Mouse (Mus musculus): ENCODE data around the gene Gys1. TPM values are rescaled to one million over a fixed set of nuclear protein-coding genes. Genes with fewer than 3 reads are reported as not detected.
A peak's percentile ranks its signal among the peaks of the same experiment; 100 is the strongest.
"Not testable (repeated sequence)": the region's sequence is repeated elsewhere in the genome, so short reads cannot be mapped to it uniquely, and the experiment has no call there.

The Gys1 gene
- 136 and 141 TPM in 2 replicates for polyA plus RNA-seq (2015; fragmentation: Nextera tagmentation; extraction: Ambion mirVana)

DNA sequence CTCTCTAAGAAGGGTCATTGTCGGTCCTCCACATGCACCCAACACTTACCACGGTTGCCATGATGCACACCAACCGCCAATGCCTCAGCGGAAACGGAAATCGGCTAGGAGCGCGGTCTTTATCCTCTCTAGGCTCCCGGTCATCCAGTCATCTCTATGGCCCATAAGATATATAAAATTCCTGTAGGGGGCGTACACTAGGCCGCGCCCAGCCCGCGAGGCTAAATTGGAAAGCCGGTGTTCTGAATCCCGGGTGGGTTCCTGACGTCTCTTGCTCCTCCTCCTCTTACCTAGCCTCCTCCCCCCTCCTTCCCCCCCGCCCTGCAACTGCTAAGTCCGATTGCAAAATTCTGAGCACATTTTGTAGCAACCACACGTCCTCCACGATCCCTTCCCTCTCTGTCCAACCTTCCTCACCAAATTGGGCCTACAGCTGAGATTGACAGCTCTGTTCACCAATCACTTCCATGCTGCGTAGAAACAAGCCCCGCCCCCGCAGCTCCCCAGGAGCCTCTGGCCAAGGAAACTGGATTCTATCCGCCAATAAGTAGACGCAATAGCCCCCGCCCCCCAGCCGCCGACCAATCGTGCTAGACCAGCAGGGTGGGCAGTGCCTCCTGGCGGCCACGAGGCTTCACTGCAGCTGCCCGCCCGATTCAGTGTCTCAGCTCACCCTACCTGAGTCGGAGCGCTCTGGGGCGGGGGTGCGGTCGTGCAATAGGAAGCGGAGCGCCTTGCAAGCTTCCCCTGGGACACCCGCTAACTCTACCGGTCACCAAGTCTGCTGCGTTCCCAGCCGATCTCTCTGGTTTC is at the start of gene Gys1:
TSS of gene Gys1 (plus strand) at position 642 of the 813 bp plus-strand sequence.
- H3K9me3 ChIP-seq (replicated peaks; ENCODE audit: control insufficient read depth, low read length), result no peaks in the 10 kb centered on the region
- peak; percentile 95 for ATAC-seq (replicated peaks; ENCODE audit: extremely low read depth, insufficient read depth, low FRiP score)
- H3K27me3 ChIP-seq (ENCODE audit: control insufficient read depth, insufficient read depth, low read length), result no peaks in the 10 kb centered on the region
- H3K9ac ChIP-seq (ENCODE audit: low read length), result peak within 1 kb of the TSS; percentile 94
- H3K27ac ChIP-seq (ENCODE audit: low read length), result peak within 1 kb of the TSS; percentile 93
- peak within 1 kb of the TSS; percentile 90 for H3K4me3 ChIP-seq (ENCODE audit: low read length)
- peaks cover 35% of the 10 kb centered on the region for H3K4me1 ChIP-seq (ENCODE audit: control insufficient read depth, insufficient read depth, low read length)
- peaks cover 3% of the 10 kb centered on the region for H3K36me3 ChIP-seq (ENCODE audit: control insufficient read depth, insufficient read depth)
- H3K4me2 ChIP-seq (ENCODE audit: low read depth, low read length), result peak within 1 kb of the TSS; percentile 98
- under 1% methylated on average over 45 of the region's 45 CpGs for WGBS

DNA sequence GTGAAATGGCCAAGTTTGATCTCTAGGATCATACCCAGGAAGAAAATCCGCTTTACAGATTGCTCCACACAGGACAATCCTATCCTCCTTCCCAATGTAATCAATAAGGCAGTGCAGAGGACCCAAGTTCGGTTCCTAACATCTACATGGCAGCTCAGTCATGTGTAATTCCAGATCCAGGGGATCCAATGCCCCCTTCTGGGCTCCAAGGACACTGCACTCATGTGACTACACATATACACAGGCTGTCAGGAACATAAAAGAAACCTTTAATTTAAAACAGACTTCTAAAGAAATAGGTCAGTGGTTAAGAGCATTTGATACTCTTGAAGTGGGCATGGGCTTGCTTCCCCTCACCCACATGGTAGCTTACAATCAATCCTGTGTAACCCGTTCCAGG is 48.6 kb upstream of the Gys1 start:
- WGBS, result 92% methylated on average over 3 of the region's 3 CpGs
- Histone ChIP-seq H3K36me3 (ENCODE audit: control insufficient read depth, insufficient read depth) (peaks cover 92% of the 10 kb centered on the region), H3K4me2 (ENCODE audit: low read depth, low read length) (no peak overlapping the region), H3K27me3 (ENCODE audit: control insufficient read depth, insufficient read depth, low read length) (no peaks in the 10 kb centered on the region), H3K4me1 (ENCODE audit: control insufficient read depth, insufficient read depth, low read length) (peaks cover 10% of the 10 kb centered on the region), H3K4me3 (ENCODE audit: low read length) (no peak overlapping the region), H3K9me3 (replicated peaks; ENCODE audit: control insufficient read depth, low read length) (no peaks in the 10 kb centered on the region), H3K27ac (ENCODE audit: low read length) (no peak overlapping the region), H3K9ac (ENCODE audit: low read length) (no peak overlapping the region)
- no peak for ATAC-seq (replicated peaks; ENCODE audit: extremely low read depth, insufficient read depth, low FRiP score)

- H3K27me3 ChIP-seq (ENCODE audit: control insufficient read depth, insufficient read depth, low read length), result no peaks in the 10 kb centered on the region
- WGBS, result under 1% methylated on average over 19 of the region's 20 CpGs
- H3K9ac ChIP-seq (ENCODE audit: low read length), result peak overlapping the region; percentile 88
- peak overlapping the region; percentile 81 for H3K4me3 ChIP-seq (ENCODE audit: low read length)
- ATAC-seq (replicated peaks; ENCODE audit: extremely low read depth, insufficient read depth, low FRiP score), result peak; percentile 61
- peak overlapping the region; percentile 99 for H3K4me2 ChIP-seq (ENCODE audit: low read depth, low read length)
- peaks cover 20% of the 10 kb centered on the region for H3K36me3 ChIP-seq (ENCODE audit: control insufficient read depth, insufficient read depth)
- no peaks in the 10 kb centered on the region for H3K9me3 ChIP-seq (replicated peaks; ENCODE audit: control insufficient read depth, low read length)
- peaks cover 16% of the 10 kb centered on the region for H3K4me1 ChIP-seq (ENCODE audit: control insufficient read depth, insufficient read depth, low read length)
- peak overlapping the region; percentile 94 for H3K27ac ChIP-seq (ENCODE audit: low read length)
Measured at GRCm38 (mm10) chr7:45395129-45395541, 39.5 kb upstream of the Gys1 start.

GRCm38 (mm10) chr7:45395578-45396336 is 38.9 kb upstream of the Gys1 start, which contains the start of gene Snrnp70:
TSS of gene Snrnp70 (minus strand) at chr7:45395742.
- peak; percentile 97 for ATAC-seq (replicated peaks; ENCODE audit: extremely low read depth, insufficient read depth, low FRiP score)
- under 1% methylated on average over 60 of the region's 60 CpGs for WGBS
- Histone ChIP-seq H3K27ac (ENCODE audit: low read length) (peak within 1 kb of the TSS; percentile 94), H3K4me2 (ENCODE audit: low read depth, low read length) (peak within 1 kb of the TSS; percentile 99), H3K9me3 (replicated peaks; ENCODE audit: control insufficient read depth, low read length) (no peaks in the 10 kb centered on the region), H3K4me1 (ENCODE audit: control insufficient read depth, insufficient read depth, low read length) (peaks cover 16% of the 10 kb centered on the region), H3K27me3 (ENCODE audit: control insufficient read depth, insufficient read depth, low read length) (no peaks in the 10 kb centered on the region), H3K9ac (ENCODE audit: low read length) (peak within 1 kb of the TSS; percentile 88), H3K36me3 (ENCODE audit: control insufficient read depth, insufficient read depth) (peaks cover 15% of the 10 kb centered on the region), H3K4me3 (ENCODE audit: low read length) (peak within 1 kb of the TSS; percentile 81)

DNA sequence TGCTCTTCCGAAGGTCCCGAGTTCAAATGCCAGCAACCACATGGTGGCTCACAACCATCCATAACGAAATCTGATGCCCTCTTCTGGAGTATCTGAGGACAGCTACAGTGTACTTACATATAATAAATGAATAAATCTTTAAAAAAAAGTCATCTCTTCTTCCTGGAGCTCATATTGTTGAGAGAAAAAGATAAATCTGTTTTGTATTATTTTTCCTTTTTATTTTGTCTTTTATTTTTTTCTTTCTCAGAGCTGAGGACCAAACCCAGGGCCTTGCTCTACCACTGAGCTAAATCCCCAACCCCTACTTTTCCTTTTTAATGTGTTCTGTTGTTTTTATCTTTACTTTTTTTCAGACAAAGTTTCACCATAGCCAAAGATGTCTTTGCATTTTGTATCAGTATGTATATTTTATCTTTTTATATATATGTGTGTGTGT is 38.3 kb upstream of the Gys1 start:
- WGBS, result 7% methylated on average over 3 of the region's 3 CpGs
- peak; percentile 14; the same call in 1 of the 2 replicates for ATAC-seq (replicated peaks; ENCODE audit: extremely low read depth, insufficient read depth, low FRiP score)

GRCm38 (mm10) chr7:45396787-45397186 is 37.9 kb upstream of the Gys1 start:
- Histone ChIP-seq H3K4me2 (ENCODE audit: low read depth, low read length) (no peak overlapping the region), H3K4me1 (ENCODE audit: control insufficient read depth, insufficient read depth, low read length) (peaks cover 16% of the 10 kb centered on the region), H3K9ac (ENCODE audit: low read length) (no peak overlapping the region), H3K27ac (ENCODE audit: low read length) (no peak overlapping the region), H3K9me3 (replicated peaks; ENCODE audit: control insufficient read depth, low read length) (no peaks in the 10 kb centered on the region), H3K27me3 (ENCODE audit: control insufficient read depth, insufficient read depth, low read length) (no peaks in the 10 kb centered on the region), H3K36me3 (ENCODE audit: control insufficient read depth, insufficient read depth) (peaks cover 8% of the 10 kb centered on the region), H3K4me3 (ENCODE audit: low read length) (no peak overlapping the region)
- no peak for ATAC-seq (replicated peaks; ENCODE audit: extremely low read depth, insufficient read depth, low FRiP score)
- 69% methylated on average over 2 of the region's 2 CpGs for WGBS

More for the DNA sequence above, 38.3 kb upstream of the Gys1 start:
- Histone ChIP-seq H3K4me2 (ENCODE audit: low read depth, low read length) (peak overlapping the region; percentile 67), H3K4me1 (ENCODE audit: control insufficient read depth, insufficient read depth, low read length) (peaks cover 16% of the 10 kb centered on the region), H3K36me3 (ENCODE audit: control insufficient read depth, insufficient read depth) (peaks cover 11% of the 10 kb centered on the region), H3K4me3 (ENCODE audit: low read length) (peak overlapping the region; percentile 81), H3K27ac (ENCODE audit: low read length) (peak overlapping the region; percentile 80), H3K9ac (ENCODE audit: low read length) (peak overlapping the region; percentile 69)
- not testable (repeated sequence) for H3K9me3 ChIP-seq (replicated peaks; ENCODE audit: control insufficient read depth, low read length); H3K27me3 ChIP-seq (ENCODE audit: control insufficient read depth, insufficient read depth, low read length)

DNA sequence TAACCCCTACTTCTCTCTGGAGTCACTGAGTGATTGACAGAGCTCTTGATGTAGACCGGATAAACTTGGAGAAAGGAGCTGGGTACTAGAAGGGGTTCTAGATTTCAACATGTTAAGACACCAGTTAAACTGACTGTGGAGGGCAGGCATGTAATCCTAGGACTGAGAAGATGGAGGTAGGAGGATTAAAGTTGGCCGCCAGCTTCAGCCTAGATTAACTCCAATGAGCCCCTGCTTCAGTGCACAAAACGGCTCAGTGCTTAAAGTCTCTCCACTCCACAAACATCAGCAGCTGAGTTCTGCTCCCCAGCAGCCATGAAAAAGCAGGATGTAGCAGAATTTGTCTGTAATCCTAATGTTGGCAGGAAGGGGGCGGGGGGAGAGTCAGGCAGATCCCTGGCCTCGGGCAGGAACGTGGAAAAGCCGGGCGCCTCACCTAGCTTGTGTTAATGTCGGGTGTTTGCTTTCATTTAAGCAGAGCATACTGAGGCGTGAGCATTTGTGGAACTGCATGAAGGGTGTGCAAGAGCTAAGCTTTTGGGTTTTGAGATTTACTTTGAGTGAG is 33.0 kb upstream of the Gys1 start:
- H3K27ac ChIP-seq (ENCODE audit: low read length), result no peak overlapping the region
- no peaks in the 10 kb centered on the region for H3K9me3 ChIP-seq (replicated peaks; ENCODE audit: control insufficient read depth, low read length)
- peaks cover 10% of the 10 kb centered on the region for H3K4me1 ChIP-seq (ENCODE audit: control insufficient read depth, insufficient read depth, low read length)
- no peak overlapping the region for H3K4me3 ChIP-seq (ENCODE audit: low read length)
- no peak for ATAC-seq (replicated peaks; ENCODE audit: extremely low read depth, insufficient read depth, low FRiP score)
- H3K9ac ChIP-seq (ENCODE audit: low read length), result no peak overlapping the region
- no peak overlapping the region for H3K4me2 ChIP-seq (ENCODE audit: low read depth, low read length)
- 65% methylated on average over 10 of the region's 10 CpGs for WGBS
- peaks cover 13% of the 10 kb centered on the region for H3K27me3 ChIP-seq (ENCODE audit: control insufficient read depth, insufficient read depth, low read length)
- H3K36me3 ChIP-seq (ENCODE audit: control insufficient read depth, insufficient read depth), result no peaks in the 10 kb centered on the region

GRCm38 (mm10) chr7:45403532-45404261 is 30.9 kb upstream of the Gys1 start:
- Histone ChIP-seq H3K36me3 (ENCODE audit: control insufficient read depth, insufficient read depth) (no peaks in the 10 kb centered on the region), H3K4me2 (ENCODE audit: low read depth, low read length) (no peak overlapping the region), H3K27me3 (ENCODE audit: control insufficient read depth, insufficient read depth, low read length) (peaks cover 34% of the 10 kb centered on the region), H3K9ac (ENCODE audit: low read length) (no peak overlapping the region), H3K27ac (ENCODE audit: low read length) (no peak overlapping the region), H3K4me1 (ENCODE audit: control insufficient read depth, insufficient read depth, low read length) (peaks cover 11% of the 10 kb centered on the region), H3K9me3 (replicated peaks; ENCODE audit: control insufficient read depth, low read length) (no peaks in the 10 kb centered on the region), H3K4me3 (ENCODE audit: low read length) (no peak overlapping the region)
- WGBS, result 46% methylated on average over 6 of the region's 6 CpGs
- ATAC-seq (replicated peaks; ENCODE audit: extremely low read depth, insufficient read depth, low FRiP score), result no peak

Measured in heart, embryonic 16.5 days (tissue).